Mouse (Mus musculus) CD4-positive naive resting alpha-beta T cell, adult 57 days (primary cell): ENCODE measurements around the gene Ublcp1. TPM values are rescaled to one million over a fixed set of nuclear protein-coding genes. Genes with fewer than 3 reads are reported as not detected.

Experiments used
- total RNA-seq: library from RNA; stranded (reverse); gene quantifications from one replicate; pipeline ENCODE4 v1.2.4, GENCODE M21; 2023

The Ublcp1 gene
- total RNA-seq = 22.9 TPM

GRCm38 (mm10) chr11:44470432-44471336, at the start of gene Ublcp1:
Gene Ublcp1, minus strand, starts transcription at chr11:44470498.

GRCm38 (mm10) chr11:44518281-44519095, 48.2 kb upstream of the Ublcp1 start, which contains the start of gene Rnf145:
Gene Rnf145, plus strand, starts transcription at chr11:44518964.

Other genes with a start within 250 kb of the Ublcp1 start
- not detected for gene Il12b, start 70.4 kb downstream of the Ublcp1 start, total RNA-seq
- 167 TPM for gene Rnf145, start 48.5 kb upstream of the Ublcp1 start, total RNA-seq
- 15.0 TPM for gene Ebf1, start 146.8 kb upstream of the Ublcp1 start, total RNA-seq